ENCODE assay signal across 9 mouse cellular contexts in genomic region chr11:98930127-98930601, GRCm38 (mm10). TPM values are rescaled to one million over a fixed set of nuclear protein-coding genes. Genes with fewer than 3 reads are reported as not detected.
DNase-seq lines count a peak whose midpoint lies in the region; ATAC-seq and TF ChIP-seq lines count a peak whose summit lies in the region.
"Had no signal": no experiment of that assay in that cellular context is flagged by ENCODE, and none has a peak within 500 bp of the region (broad histone marks: within the 10 kb centered on the region; RNA-seq: fewer than 3 reads in every experiment).

No protein-coding gene starts in this region.

- peak; percentile 33 for DNase-seq in adrenal gland, adult 2 months
- DNase-seq in adrenal gland, postnatal 4 days (ENCODE audit: low spot score in 2 of 2): no peak
- DNase-seq in 3134 (ENCODE audit: extremely low read depth, insufficient read length, low spot score): peak; percentile 59
- DNase-seq in embryo, embryonic 10 days (ENCODE audit: low spot score): no peak

- no peaks in the 10 kb centered on the region for H3K27me3 ChIP-seq in intestine, embryonic 15.5 days (replicated peaks)
- no peaks in the 10 kb centered on the region for H3K27me3 ChIP-seq in neural tube, embryonic 14.5 days (ENCODE audit: control insufficient read depth, insufficient read depth, low read length)

- TF ChIP-seq CTCF in embryonic fibroblast, embryonic 13.5 days (IDR thresholded peaks at IDR 0.05; ENCODE audit: borderline replicate concordance, insufficient read depth, low read length): no peak

- H3K4me2 ChIP-seq in intestine, embryonic 15.5 days (replicated peaks): peak overlapping the region; percentile 59
- peak overlapping the region; percentile 86 for H3K4me2 ChIP-seq in neural tube, embryonic 14.5 days (ENCODE audit: low read depth, low read length)

- no peak overlapping the region for H3K4me3 ChIP-seq in embryonic fibroblast, embryonic 13.5 days (ENCODE audit: insufficient read depth, low read length)
- 0 out of 2 replicates have a peak overlapping the region, but pooled peaks have one; percentile 57 for H3K4me3 ChIP-seq in intestine, embryonic 15.5 days (replicated peaks)
- H3K4me3 ChIP-seq in neural tube, embryonic 14.5 days (ENCODE audit: low read depth, low read length): no peak overlapping the region

- 46% methylated on average over 7 of the region's 7 CpGs for WGBS in intestine, embryonic 15.5 days
- WGBS in neural tube, embryonic 14.5 days: 49% methylated on average over 7 of the region's 7 CpGs

- no peak for ATAC-seq in intestine, embryonic 15.5 days
- no peak for ATAC-seq in neural tube, embryonic 14.5 days (ENCODE audit: low read depth)
- ATAC-seq in activated CD4-positive, CD25-positive, alpha-beta regulatory T cell, adult 4 months: no peak

- H3K9ac ChIP-seq in intestine, embryonic 15.5 days: no peak overlapping the region
- H3K9ac ChIP-seq in neural tube, embryonic 14.5 days (replicated peaks; ENCODE audit: low read depth, low read length): peak overlapping the region; percentile 32

- no peaks in the 10 kb centered on the region for H3K36me3 ChIP-seq in intestine, embryonic 15.5 days
- no peaks in the 10 kb centered on the region for H3K36me3 ChIP-seq in neural tube, embryonic 14.5 days (ENCODE audit: control insufficient read depth, insufficient read depth, low read length)

- H3K27ac ChIP-seq in embryonic fibroblast, embryonic 13.5 days (ENCODE audit: insufficient read depth, low read length): peak overlapping the region; percentile 23
- peak overlapping the region; percentile 89 for H3K27ac ChIP-seq in intestine, embryonic 15.5 days
- peak overlapping the region; percentile 60 for H3K27ac ChIP-seq in neural tube, embryonic 14.5 days (ENCODE audit: low read depth, low read length)

- H3K4me1 ChIP-seq in embryonic fibroblast, embryonic 13.5 days (ENCODE audit: control insufficient read depth, insufficient read depth, low read length): peaks cover 29% of the 10 kb centered on the region
- H3K4me1 ChIP-seq in intestine, embryonic 15.5 days (replicated peaks): peaks cover 87% of the 10 kb centered on the region
- H3K4me1 ChIP-seq in neural tube, embryonic 14.5 days (ENCODE audit: control insufficient read depth, insufficient read depth, low read length): peaks cover 70% of the 10 kb centered on the region

- TF ChIP-seq POLR2A in embryonic fibroblast, embryonic 13.5 days (IDR thresholded peaks at IDR 0.05; ENCODE audit: low read depth, low read length): no peak

- no peaks in the 10 kb centered on the region for H3K9me3 ChIP-seq in intestine, embryonic 15.5 days
- no peaks in the 10 kb centered on the region for H3K9me3 ChIP-seq in neural tube, embryonic 14.5 days (ENCODE audit: control insufficient read depth, low read length)

RNA-seq across cellular contexts. Expression of gene Rara, which starts 2.5 kb away (rescaled TPM):
- total RNA-seq in adrenal gland, adult 2 months (2021): 10 to 100 TPM; 17.0 to 30.8 TPM
- polyA plus RNA-seq in adrenal gland, adult 2 months (2012; rRNA removed): 43.7 and 44.9 TPM in 2 replicates
- total RNA-seq in adrenal gland, postnatal 4 days (2021): 10 to 100 TPM; 46.4 to 50.6 TPM
- 26.8 and 28.2 TPM in 2 replicates for polyA plus RNA-seq in embryonic fibroblast, embryonic 13.5 days (2011; ENCODE audit: insufficient read length, low read depth, missing spikeins)
- polyA plus RNA-seq in intestine, embryonic 15.5 days (2015; fragmentation: Nextera tagmentation; extraction: Ambion mirVana): 30.7 and 31.5 TPM in 2 replicates
- 22.1 and 22.3 TPM in 2 replicates for polyA plus RNA-seq in neural tube, embryonic 14.5 days (2014; fragmentation: Nextera tagmentation; extraction: Ambion mirVana)
- 10 to 100 TPM in 1 of 2 experiments, 1 to 10 TPM in 1; 9.0 to 13.7 TPM for polyA plus RNA-seq in activated CD4-positive, CD25-positive, alpha-beta regulatory T cell, adult 4 months (2017; shearing (Covaris generic))

RNA-seq across cellular contexts. Expression of gene Cdc6, which starts 22.6 kb away (rescaled TPM):
- total RNA-seq in adrenal gland, adult 2 months (2021): under 1 TPM; 0.48 to 0.86 TPM
- polyA plus RNA-seq in adrenal gland, adult 2 months (2012; rRNA removed): 0.07 and 0.08 TPM in 2 replicates
- 1 to 10 TPM; 7.5 to 9.1 TPM for total RNA-seq in adrenal gland, postnatal 4 days (2021)
- 7.4 and 11.8 TPM in 2 replicates for polyA plus RNA-seq in embryonic fibroblast, embryonic 13.5 days (2011; ENCODE audit: insufficient read length, low read depth, missing spikeins)
- polyA plus RNA-seq in intestine, embryonic 15.5 days (2015; fragmentation: Nextera tagmentation; extraction: Ambion mirVana): 24.0 and 26.7 TPM in 2 replicates
- 2.1 and 2.8 TPM in 2 replicates for polyA plus RNA-seq in neural tube, embryonic 14.5 days (2014; fragmentation: Nextera tagmentation; extraction: Ambion mirVana)
- 10 to 100 TPM; 10.1 to 17.7 TPM for polyA plus RNA-seq in activated CD4-positive, CD25-positive, alpha-beta regulatory T cell, adult 4 months (2017; shearing (Covaris generic))

RNA-seq across cellular contexts. Expression of gene Gjd3, which starts 52.7 kb away (rescaled TPM):
- not detected for total RNA-seq in adrenal gland, adult 2 months (2021)
- polyA plus RNA-seq in adrenal gland, adult 2 months (2012; rRNA removed): 1.1 and 1.2 TPM in 2 replicates
- 1 to 10 TPM in 1 of 2 experiments, under 1 TPM in 1; 0.50 to 1.0 TPM for total RNA-seq in adrenal gland, postnatal 4 days (2021)
- not detected in 2 replicates for polyA plus RNA-seq in embryonic fibroblast, embryonic 13.5 days (2011; ENCODE audit: insufficient read length, low read depth, missing spikeins)
- polyA plus RNA-seq in intestine, embryonic 15.5 days (2015; fragmentation: Nextera tagmentation; extraction: Ambion mirVana): 0.20 and 0.35 TPM in 2 replicates
- 0.89 and 2.2 TPM in 2 replicates for polyA plus RNA-seq in neural tube, embryonic 14.5 days (2014; fragmentation: Nextera tagmentation; extraction: Ambion mirVana)
- under 1 TPM in 1 of 2 experiments, not detected in 1; 0.41 TPM for polyA plus RNA-seq in activated CD4-positive, CD25-positive, alpha-beta regulatory T cell, adult 4 months (2017; shearing (Covaris generic))
- total RNA-seq: common myeloid progenitor, adult 5-6 weeks had no signal

Comparison
In these comparisons a context has a peak if more than half of its experiments do, and no peak if none do; other contexts are left out.
1. DNase-seq: peak in adrenal gland, adult 2 months (single experiment) and 3134 (single experiment); none in adrenal gland, postnatal 4 days (0 of 2) and embryo, embryonic 10 days (single experiment).
2. H3K27ac ChIP-seq: peak in every context shown above with its lines; median percentile 89 in intestine, embryonic 15.5 days; 60 in neural tube, embryonic 14.5 days; 23 in embryonic fibroblast, embryonic 13.5 days.